Mouse (Mus musculus) adrenal gland, adult (tissue): Measurements from ENCODE around the gene Lmln.
"Not testable (repeated sequence)": the region's sequence is repeated elsewhere in the genome, so short reads cannot be mapped to it uniquely, and the experiment has no call there.

Source experiments
- DNase-seq, 2 experiments: peaks; one replicate each; pipeline ENCODE4 v3.0.0; 2022 to 2023; ENCODE audit warnings: low spot score in 1 of 2; ENCODE audit not compliant: inconsistent age in 2 of 2

Lmln gene

DNA sequence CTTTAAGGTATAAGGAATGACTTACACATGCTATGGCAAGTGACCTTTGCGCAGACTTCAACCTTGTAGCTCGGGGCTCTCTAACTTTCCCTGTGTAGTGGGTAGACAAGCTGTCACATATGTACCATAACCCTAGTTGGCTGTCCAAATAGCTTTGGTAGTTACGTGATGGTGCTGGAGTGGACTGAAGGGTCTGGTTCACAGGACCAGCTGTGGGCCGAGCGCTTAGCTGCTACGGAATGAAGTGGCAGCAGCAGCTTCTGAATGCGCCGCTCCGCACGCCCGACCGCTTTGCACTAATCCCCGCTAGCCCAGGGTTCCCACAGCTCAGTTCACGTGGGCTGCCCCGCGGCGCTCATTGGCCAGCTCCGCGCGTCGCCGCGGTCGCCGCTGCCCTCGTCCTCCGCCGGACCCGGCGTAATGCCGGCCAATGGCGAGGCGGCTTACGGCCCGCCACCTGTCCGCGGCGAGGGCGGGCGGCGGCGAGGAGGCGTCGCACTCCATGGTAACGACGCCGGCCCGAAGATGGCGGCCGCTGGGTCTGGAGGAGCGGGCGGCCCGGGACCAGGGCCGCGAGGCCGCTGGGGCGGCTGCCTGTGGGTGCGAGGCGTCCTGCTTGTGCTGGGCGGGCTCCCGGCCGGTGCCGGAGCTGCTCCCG, at the start of gene Lmln:
Gene Lmln (plus strand): TSS at position 498 of the 658 bp plus-strand sequence.
- DNase-seq = peak; percentile 96 to 97

DNA sequence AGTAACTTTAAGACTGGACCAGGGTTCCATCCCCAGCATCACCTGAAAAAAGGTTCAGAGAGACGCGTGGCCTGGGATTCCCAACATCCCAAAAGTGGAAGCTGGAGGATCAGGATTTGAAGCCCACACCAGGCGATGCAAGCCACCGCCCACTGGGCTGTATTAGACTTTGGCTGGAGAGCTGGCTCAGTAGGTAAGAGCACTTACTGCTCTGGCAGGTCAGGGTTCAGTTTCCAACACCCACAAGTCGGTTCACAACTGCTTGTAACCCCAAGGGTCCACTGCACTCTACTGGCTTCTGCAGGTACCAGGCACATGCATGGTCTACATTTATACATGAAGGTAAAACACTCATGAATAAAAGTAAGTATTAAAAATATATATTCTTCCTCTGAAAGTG, 48.5 kb upstream of the Lmln start:
- DNase-seq = no peak

- no peak for DNase-seq
Observed at GRCm38 (mm10) chr16:33014921-33015320, 47.4 kb upstream of the Lmln start.

DNA sequence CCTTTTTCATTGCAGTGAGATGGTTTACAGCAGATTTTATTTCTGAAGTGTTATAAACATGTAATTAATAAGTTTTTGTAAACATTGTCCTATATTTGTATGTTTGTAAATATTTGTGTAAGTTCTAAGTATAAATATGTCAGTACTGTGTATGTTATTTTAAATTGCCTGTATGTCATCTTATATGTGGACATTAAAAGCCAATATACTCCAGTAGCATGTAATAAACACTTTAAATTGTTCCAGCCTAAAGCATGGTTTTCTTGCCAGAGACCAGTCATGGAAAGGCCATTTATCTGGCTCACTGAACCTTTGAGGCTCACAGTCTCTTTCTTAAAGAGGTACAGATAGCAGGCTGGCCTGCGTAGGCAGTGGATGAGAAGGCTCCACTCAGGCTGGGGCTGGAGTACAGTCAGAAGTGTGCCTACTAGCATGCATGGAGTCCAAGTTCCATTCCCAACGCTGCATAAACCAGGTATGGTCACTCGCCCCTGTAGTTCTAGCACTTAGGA, 46.9 kb upstream of the Lmln start:
- DNase-seq = no peak

- DNase-seq = no peak
Observed at GRCm38 (mm10) chr16:33015986-33016385, 46.3 kb upstream of the Lmln start.

GRCm38 (mm10) chr16:33017677-33018349, 44.5 kb upstream of the Lmln start:
- no peak for DNase-seq

- peak; percentile 57 to 75 for DNase-seq
Observed at GRCm38 (mm10) chr16:33019117-33019770, 43.1 kb upstream of the Lmln start.

DNA sequence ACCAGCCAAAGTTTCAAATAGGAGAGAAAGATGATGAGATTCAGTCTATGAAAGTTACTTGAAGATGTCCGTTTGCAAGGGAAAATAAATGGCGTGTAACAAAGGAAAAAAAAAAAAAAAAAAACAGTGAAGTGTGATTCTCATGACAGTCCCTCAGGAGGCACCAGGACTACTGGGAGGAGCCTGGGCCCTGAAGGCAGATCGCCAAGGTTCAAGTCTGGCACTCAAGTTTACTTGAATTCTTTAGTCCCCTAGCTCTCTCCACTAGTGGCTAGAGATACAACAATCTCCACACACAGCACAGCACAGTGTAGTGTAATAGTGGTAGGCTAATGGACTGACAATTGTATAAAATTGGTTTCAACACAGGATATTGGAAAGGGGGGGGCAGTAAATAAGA, 40.9 kb upstream of the Lmln start:
- no peak for DNase-seq

- DNase-seq = peak; percentile 86 to 95
Observed at GRCm38 (mm10) chr16:33023750-33024149, 38.6 kb upstream of the Lmln start.

DNA sequence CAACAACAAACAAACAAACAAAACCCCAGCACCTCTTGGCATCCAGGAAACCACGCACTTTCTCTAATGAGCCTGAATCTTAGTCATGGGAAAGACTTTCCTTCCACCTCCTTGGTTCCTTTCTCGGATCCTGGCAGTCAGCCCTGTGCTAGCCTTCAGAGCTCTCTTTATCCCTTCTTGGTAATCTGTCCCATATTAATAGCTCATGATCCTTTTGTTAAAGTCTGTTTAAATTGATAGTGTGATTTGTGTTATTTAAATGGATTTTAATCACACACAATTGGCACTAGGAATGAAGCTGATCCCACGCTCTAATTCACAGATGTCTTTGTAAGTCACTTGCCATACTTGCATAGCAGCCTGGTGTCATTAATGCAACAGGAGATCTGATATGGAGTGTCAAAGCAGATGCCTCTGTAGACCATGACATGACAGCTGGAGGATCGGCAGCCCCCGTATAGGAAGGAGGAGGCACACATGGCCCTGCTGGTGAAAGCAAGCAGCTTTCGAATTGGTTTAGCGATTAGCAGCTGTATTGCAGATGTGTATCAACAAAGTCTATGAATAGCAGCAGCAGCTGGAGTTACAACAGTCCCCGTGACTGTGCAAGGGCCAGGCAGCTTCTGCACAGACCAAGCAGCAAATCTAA, 37.7 kb upstream of the Lmln start:
- DNase-seq = no peak

GRCm38 (mm10) chr16:33026357-33026756, 36.0 kb upstream of the Lmln start:
- no peak for DNase-seq

DNA sequence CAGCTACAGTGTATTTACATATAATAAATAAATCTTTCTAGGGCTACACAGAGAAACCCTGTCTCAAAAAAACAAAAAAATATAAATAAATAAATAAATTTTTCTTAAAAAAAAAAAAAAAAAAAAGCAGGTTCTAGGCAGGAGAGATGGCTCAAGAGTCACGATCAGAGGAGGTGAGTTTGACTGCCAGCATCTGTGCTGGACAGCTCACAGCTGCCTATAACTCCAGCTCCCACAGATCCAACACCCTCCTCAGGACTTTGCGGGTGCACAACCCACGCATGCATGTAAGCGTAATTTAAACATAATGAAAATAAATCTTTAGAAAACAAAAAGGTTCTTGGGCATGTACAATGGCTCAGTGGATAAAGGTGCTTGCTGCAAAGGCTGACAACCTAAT, 26.3 kb upstream of the Lmln start:
- DNase-seq = no peak

DNA sequence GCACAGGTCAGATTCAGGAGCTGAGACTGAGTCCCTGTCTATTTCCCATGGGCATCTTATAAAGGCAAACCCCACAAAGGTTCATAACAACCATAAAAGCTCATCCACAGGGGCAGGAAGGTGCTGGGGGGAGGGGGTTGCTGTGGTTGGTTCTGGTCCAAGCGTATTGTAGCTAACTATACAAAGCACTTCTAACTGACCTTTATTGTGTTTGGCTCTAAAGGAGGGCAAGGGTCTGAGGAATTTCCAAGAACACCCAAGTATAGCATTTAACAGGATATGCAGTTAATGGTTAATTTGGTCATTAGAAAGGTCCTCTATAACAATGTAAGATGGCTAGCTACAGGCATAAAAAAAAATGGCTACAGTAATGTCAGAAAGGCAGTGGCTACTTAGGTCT, 19.6 kb upstream of the Lmln start:
- DNase-seq = no peak

DNA sequence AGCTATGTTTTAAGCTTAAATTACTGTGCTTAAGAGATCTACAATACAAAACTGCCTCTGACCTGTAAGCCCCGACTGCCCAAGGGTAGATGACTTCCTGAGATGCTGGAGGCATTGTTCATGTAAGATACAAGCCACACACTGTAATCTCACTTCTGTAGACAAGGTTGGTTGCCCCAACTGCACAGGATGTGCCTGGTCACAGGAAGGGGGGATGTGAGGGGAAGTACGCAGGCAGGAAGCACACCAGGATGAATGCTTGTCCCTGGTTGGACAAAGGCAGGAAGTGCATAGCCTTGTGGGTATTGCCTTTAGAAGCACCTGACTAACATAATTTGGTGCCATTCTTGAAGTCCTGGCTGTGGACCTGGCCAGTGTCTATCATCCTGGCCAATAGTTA, 19.1 kb upstream of the Lmln start:
- no peak for DNase-seq

GRCm38 (mm10) chr16:33048004-33048403, 14.3 kb upstream of the Lmln start:
- no peak for DNase-seq

DNA sequence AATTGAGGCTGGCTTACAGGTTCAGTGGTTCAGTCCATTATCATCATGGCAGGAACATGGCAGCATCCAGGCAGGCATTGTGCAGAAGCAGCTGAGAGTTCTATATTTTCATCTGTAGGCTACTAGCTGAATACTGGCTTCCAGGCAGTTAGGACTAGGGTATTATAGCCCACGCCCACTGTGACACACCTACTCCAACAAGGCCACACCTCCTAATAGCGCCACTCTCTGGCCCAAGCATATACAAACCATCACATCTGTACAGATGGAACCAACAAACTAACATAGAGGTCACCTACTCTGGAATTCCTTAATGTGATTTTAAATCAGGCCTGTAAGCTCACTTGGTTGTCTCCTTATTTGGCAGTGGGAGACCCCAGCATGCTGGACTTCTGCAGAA, 13.6 kb upstream of the Lmln start:
- DNase-seq = no peak

GRCm38 (mm10) chr16:33049809-33050208, 12.5 kb upstream of the Lmln start:
- no peak for DNase-seq

DNA sequence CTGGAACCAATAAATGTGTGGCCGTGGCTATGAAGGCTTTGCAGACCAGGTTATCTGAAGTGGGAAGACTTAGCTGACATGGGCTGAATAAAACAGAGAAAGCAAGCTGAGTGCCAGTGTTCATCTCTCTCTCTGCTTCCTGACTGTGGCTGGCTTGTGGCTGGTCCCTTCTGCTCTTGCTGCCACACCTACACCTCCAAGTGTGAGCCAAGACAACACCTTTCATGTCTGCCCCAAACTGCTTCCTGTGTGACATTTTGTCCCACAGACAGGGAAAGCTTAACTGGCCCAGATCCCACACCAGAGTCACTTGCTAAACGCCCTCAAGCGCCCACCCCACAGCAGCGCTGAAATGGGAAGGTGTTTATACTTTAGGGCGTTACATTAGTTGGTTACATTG, 9.2 kb upstream of the Lmln start:
- DNase-seq = no peak

GRCm38 (mm10) chr16:33054927-33055326, 7.4 kb upstream of the Lmln start:
- not testable (repeated sequence) for DNase-seq

DNA sequence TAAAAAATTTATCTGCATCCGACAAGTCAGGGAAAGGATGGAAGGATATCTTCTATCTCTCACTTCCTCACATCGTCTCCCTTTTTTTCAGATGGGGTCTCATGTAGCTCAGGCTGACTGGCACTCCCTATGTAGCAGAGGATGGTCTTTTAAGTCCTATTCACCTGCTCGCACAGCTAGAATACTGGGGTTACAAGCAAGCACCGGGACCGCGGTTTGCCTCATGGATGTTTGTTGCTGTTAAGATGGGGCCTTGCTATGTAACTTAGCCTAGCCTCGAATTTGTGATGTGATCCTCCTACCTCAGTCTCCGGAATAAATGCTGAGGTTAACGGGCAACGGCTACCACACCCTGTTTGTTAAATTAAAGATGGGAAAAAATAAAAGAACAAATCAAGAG, 6.7 kb upstream of the Lmln start:
- DNase-seq = peak in 1 of 2 experiments; percentile 38

GRCm38 (mm10) chr16:33056095-33056785, 6.1 kb upstream of the Lmln start, which contains the start of the genes Iqcg and Rpl35a:
TSS of gene Iqcg (minus strand) at chr16:33056218.
TSS of gene Rpl35a (plus strand) at chr16:33056453.
- peak; percentile 92 to 98 for DNase-seq
